Comparison of ENCODE assay signal across 11 mouse cellular contexts in genomic region chr10:8176008-8176350, GRCm38 (mm10).
DNase-seq lines count a peak whose midpoint lies in the region; ATAC-seq and TF ChIP-seq lines count a peak whose summit lies in the region.
"Had no signal": no experiment of that assay in that cellular context is flagged by ENCODE, and none has a peak within 500 bp of the region (broad histone marks: within the 10 kb centered on the region; RNA-seq: fewer than 3 reads in every experiment).

No protein-coding gene starts in this region.

- 0 out of 2 replicates have a peak, but pooled peaks cover 8% of the 10 kb centered on the region for H3K4me1 ChIP-seq in heart, embryonic 13.5 days
- 0 out of 2 replicates have a peak, but pooled peaks cover 9% of the 10 kb centered on the region for H3K4me1 ChIP-seq in heart, embryonic 12.5 days (replicated peaks)
- peaks cover 45% of the 10 kb centered on the region for H3K4me1 ChIP-seq in neural tube, embryonic 13.5 days (replicated peaks)
- peaks cover 7% of the 10 kb centered on the region; the same call in 1 of the 2 replicates for H3K4me1 ChIP-seq in hindbrain, postnatal 0 days (ENCODE audit: insufficient read depth, low read length)
- H3K4me1 ChIP-seq in small intestine, adult 2 months (ENCODE audit: control insufficient read depth, insufficient read depth, insufficient read length, low read length): peaks cover 2% of the 10 kb centered on the region; the same call in 1 of the 2 replicates
- peaks cover 2% of the 10 kb centered on the region; the same call in 1 of the 2 replicates for H3K4me1 ChIP-seq in lung, adult 2 months (ENCODE audit: control insufficient read depth, insufficient read depth, low read length)
- H3K4me1 ChIP-seq: heart, embryonic 10.5 days had no signal

- TF ChIP-seq POLR2A in small intestine, adult 2 months (IDR thresholded peaks at IDR 0.05; ENCODE audit: low read depth, low read length): no peak
- no peak for TF ChIP-seq POLR2A in lung, adult 2 months (IDR thresholded peaks at IDR 0.05; ENCODE audit: borderline replicate concordance, extremely low read depth, low read depth, low read length)

- H3K36me3 ChIP-seq in heart, embryonic 13.5 days: no peaks in the 10 kb centered on the region
- H3K36me3 ChIP-seq in heart, embryonic 12.5 days: no peaks in the 10 kb centered on the region
- no peaks in the 10 kb centered on the region for H3K36me3 ChIP-seq in neural tube, embryonic 13.5 days
- no peaks in the 10 kb centered on the region for H3K36me3 ChIP-seq in hindbrain, postnatal 0 days (ENCODE audit: insufficient read depth, low read length)
- H3K36me3 ChIP-seq in small intestine, adult 2 months (ENCODE audit: control insufficient read depth, insufficient read depth, low read length): no peaks in the 10 kb centered on the region
- H3K36me3 ChIP-seq: heart, embryonic 10.5 days had no signal

- H3K9ac ChIP-seq in heart, embryonic 13.5 days: no peak overlapping the region
- no peak overlapping the region for H3K9ac ChIP-seq in heart, embryonic 12.5 days
- no peak overlapping the region for H3K9ac ChIP-seq in neural tube, embryonic 13.5 days
- H3K9ac ChIP-seq in hindbrain, postnatal 0 days (replicated peaks; ENCODE audit: low read length): no peak overlapping the region

- ATAC-seq in heart, embryonic 13.5 days (ENCODE audit: extremely low read depth, insufficient number of reproducible peaks, low FRiP score, low TSS enrichment): peak; percentile 31; the same call in 1 of the 2 replicates
- no peak for ATAC-seq in heart, embryonic 12.5 days (ENCODE audit: insufficient number of reproducible peaks, low FRiP score)
- ATAC-seq in neural tube, embryonic 13.5 days (ENCODE audit: low read depth): peak; percentile 34; the same call in 1 of the 2 replicates
- ATAC-seq in hindbrain, postnatal 0 days: peak; percentile 60

- H3K4me3 ChIP-seq in heart, embryonic 13.5 days: no peak overlapping the region
- H3K4me3 ChIP-seq in heart, embryonic 12.5 days: no peak overlapping the region
- no peak overlapping the region for H3K4me3 ChIP-seq in neural tube, embryonic 13.5 days
- no peak overlapping the region for H3K4me3 ChIP-seq in hindbrain, postnatal 0 days (ENCODE audit: low read length)
- no peak overlapping the region for H3K4me3 ChIP-seq in small intestine, adult 2 months (ENCODE audit: low read depth, low read length)
- H3K4me3 ChIP-seq in lung, adult 2 months (replicated peaks; ENCODE audit: extremely low read depth, low read depth, low read length): no peak overlapping the region
- H3K4me3 ChIP-seq: heart, embryonic 10.5 days; myocyte had no signal

- no peak overlapping the region for H3K27ac ChIP-seq in heart, embryonic 13.5 days (replicated peaks)
- H3K27ac ChIP-seq in heart, embryonic 12.5 days (ENCODE audit: poor library complexity, severe bottlenecking): no peak overlapping the region
- peak overlapping the region; percentile 52; the same call in 1 of the 2 replicates for H3K27ac ChIP-seq in neural tube, embryonic 13.5 days (replicated peaks)
- H3K27ac ChIP-seq in hindbrain, postnatal 0 days: peak overlapping the region; percentile 57
- H3K27ac ChIP-seq in small intestine, adult 2 months (ENCODE audit: insufficient read depth, low read depth, low read length): peak overlapping the region; percentile 43
- H3K27ac ChIP-seq: heart, embryonic 10.5 days had no signal

- TF ChIP-seq CTCF in hindbrain, postnatal 0 days (IDR thresholded peaks at IDR 0.05; ENCODE audit: low read depth): no peak
- no peak for TF ChIP-seq CTCF in small intestine, adult 2 months (IDR thresholded peaks at IDR 0.05; ENCODE audit: extremely low read depth, insufficient read length, insufficient replicate concordance, low read depth, low read length)
- TF ChIP-seq CTCF in lung, adult 2 months (IDR thresholded peaks at IDR 0.05; ENCODE audit: insufficient read depth, low read length): no peak

- H3K9me3 ChIP-seq in heart, embryonic 13.5 days: no peaks in the 10 kb centered on the region
- 0 out of 2 replicates have a peak, but pooled peaks cover 5% of the 10 kb centered on the region for H3K9me3 ChIP-seq in heart, embryonic 12.5 days (replicated peaks)
- H3K9me3 ChIP-seq in neural tube, embryonic 13.5 days: 0 out of 2 replicates have a peak, but pooled peaks cover 5% of the 10 kb centered on the region
- H3K9me3 ChIP-seq in hindbrain, postnatal 0 days (ENCODE audit: low read length): no peaks in the 10 kb centered on the region
- H3K9me3 ChIP-seq: heart, embryonic 10.5 days had no signal

- no peak overlapping the region for H3K4me2 ChIP-seq in heart, embryonic 13.5 days
- no peak overlapping the region for H3K4me2 ChIP-seq in heart, embryonic 12.5 days
- no peak overlapping the region for H3K4me2 ChIP-seq in neural tube, embryonic 13.5 days
- peak overlapping the region; percentile 10; the same call in 1 of the 2 replicates for H3K4me2 ChIP-seq in hindbrain, postnatal 0 days (ENCODE audit: low read depth, low read length)

- 85% methylated on average over 3 of the region's 3 CpGs for WGBS in heart, embryonic 13.5 days
- 71% methylated on average over 3 of the region's 3 CpGs for whole genome bisulfite sequencing in heart, embryonic 12.5 days
- 57% methylated on average over 3 of the region's 3 CpGs for WGBS in neural tube, embryonic 13.5 days
- 27% methylated on average over 3 of the region's 3 CpGs for WGBS in hindbrain, postnatal 0 days
- WGBS in small intestine, adult 2 months: 75% methylated on average over 3 of the region's 3 CpGs
- whole genome bisulfite sequencing in lung, adult 2 months: 79% methylated on average over 3 of the region's 3 CpGs

- DNase-seq in neural tube, embryonic 10.5 days (ENCODE audit: extremely low spot score, low spot score): no peak
- DNase-seq in hindbrain, postnatal 0 days (ENCODE audit: low spot score): no peak
- no peak for DNase-seq in lung, adult 2 months
- no peak for DNase-seq in layer of hippocampus, postnatal 14 days (ENCODE audit: low spot score in 2 of 2)
- DNase-seq: cerebellum, adult 8-10 months had no signal

- no peaks in the 10 kb centered on the region for H3K27me3 ChIP-seq in heart, embryonic 13.5 days (replicated peaks)
- no peaks in the 10 kb centered on the region for H3K27me3 ChIP-seq in heart, embryonic 12.5 days (replicated peaks)
- no peaks in the 10 kb centered on the region for H3K27me3 ChIP-seq in neural tube, embryonic 13.5 days
- no peaks in the 10 kb centered on the region for H3K27me3 ChIP-seq in hindbrain, postnatal 0 days (ENCODE audit: insufficient read depth, low read length)
- H3K27me3 ChIP-seq in small intestine, adult 2 months (ENCODE audit: control insufficient read depth, insufficient read depth, low read length): no peaks in the 10 kb centered on the region

Comparison
In these comparisons a context has a peak if more than half of its experiments do, and no peak if none do; other contexts are left out.
1. H3K27ac ChIP-seq: peak in neural tube, embryonic 13.5 days (single experiment), hindbrain, postnatal 0 days (single experiment) and small intestine, adult 2 months (single experiment); none in heart, embryonic 13.5 days (single experiment) and heart, embryonic 12.5 days (single experiment).